Mouse (Mus musculus): ENCODE data around the gene Olfr480. TPM values are rescaled to one million over a fixed set of nuclear protein-coding genes. Genes with fewer than 3 reads are reported as not detected.

Gene Olfr480
- total RNA-seq (2012; rRNA removed): not detected in 2 replicates
- total RNA-seq (2014; rRNA removed): not detected in 2 replicates
- not detected in 2 replicates for polyA plus RNA-seq (2012; ENCODE audit: insufficient read length, low read depth)

DNA sequence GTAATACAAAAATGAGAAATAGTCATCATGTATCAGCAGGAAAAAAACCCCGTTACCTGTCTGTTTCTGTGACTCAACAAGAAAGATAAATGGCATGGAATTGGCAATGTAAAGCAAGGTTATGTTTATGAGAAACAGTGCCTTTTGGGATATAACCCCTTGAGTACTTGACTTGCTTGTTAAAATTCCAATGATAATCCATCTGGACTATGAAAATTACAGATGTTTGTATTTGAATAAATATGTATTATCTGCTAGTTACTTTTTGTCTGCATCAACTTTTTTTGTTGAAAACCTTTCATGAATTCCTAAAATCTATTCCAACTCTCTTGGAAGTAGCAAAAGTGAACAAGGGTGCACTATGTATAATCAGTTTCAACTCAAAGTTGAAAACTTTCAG lies at the start of gene Olfr480:
Gene Olfr480, minus strand, starts transcription at position 101 of the 400 bp plus-strand sequence.
- no peak within 1 kb of the TSS for H3K9ac ChIP-seq (ENCODE audit: insufficient read depth, low read depth)
- H3K9me3 ChIP-seq (replicated peaks; ENCODE audit: low read length): no peaks in the 10 kb centered on the region
- H3K4me1 ChIP-seq (ENCODE audit: control insufficient read depth in 1 of 2, insufficient read depth in 2 of 2): no peaks in the 10 kb centered on the region
- no peak within 1 kb of the TSS for H3K27ac ChIP-seq (ENCODE audit: insufficient read depth, low read depth)
- H3K79me2 ChIP-seq (replicated peaks; ENCODE audit: control insufficient read depth, extremely low read depth, insufficient read depth, poor library complexity, severe bottlenecking): no peaks in the 10 kb centered on the region
- in situ Hi-C loops (cut with MboI; ENCODE audit: low pct_ligation_motif_present, low pct_unique_long_range_greater_than_20kb, low sequenced_read_pairs): no loop called here
- H3K4me2 ChIP-seq (ENCODE audit: insufficient read depth, low read depth, poor library complexity, severe bottlenecking): no peak within 1 kb of the TSS
- no peak for TF ChIP-seq POLR2AphosphoS2 (IDR thresholded peaks at IDR 0.05; ENCODE audit: low read depth, low read length)
- H3K27me3 ChIP-seq (replicated peaks): peaks cover 37% of the 10 kb centered on the region
- dilution Hi-C loops (cut with MboI; ENCODE audit: extremely low pct_ligation_motif_present, extremely low pct_unique_long_range_greater_than_20kb, low sequenced_read_pairs): no loop called here
- DNase-seq (ENCODE audit: extremely low read depth): no peak
- H3K4me3 ChIP-seq (replicated peaks in 1 of 3; ENCODE audit: low read depth in 2 of 3, low read length in 2 of 3, poor library complexity in 1 of 3): no peak within 1 kb of the TSS
- H3K36me3 ChIP-seq (replicated peaks in 1 of 2; ENCODE audit: control insufficient read depth in 1 of 2, insufficient read depth in 1 of 2, low read length in 1 of 2): no peaks in the 10 kb centered on the region

- no peak within 1 kb of the TSS for H3K4me3 ChIP-seq (replicated peaks in 1 of 3; ENCODE audit: low read depth in 2 of 3, low read length in 2 of 3, poor library complexity in 1 of 3)
- dilution Hi-C loops (cut with MboI; ENCODE audit: extremely low pct_ligation_motif_present, extremely low pct_unique_long_range_greater_than_20kb, low sequenced_read_pairs): no loop called here
- in situ Hi-C loops (cut with MboI; ENCODE audit: low pct_ligation_motif_present, low pct_unique_long_range_greater_than_20kb, low sequenced_read_pairs): no loop called here
Measured at GRCm38 (mm10) chr7:108100549-108100948, 33.4 kb upstream of the Olfr480 start, which contains the start of gene Olfr483. TSS of gene Olfr483 (plus strand) at chr7:108100849.

DNA sequence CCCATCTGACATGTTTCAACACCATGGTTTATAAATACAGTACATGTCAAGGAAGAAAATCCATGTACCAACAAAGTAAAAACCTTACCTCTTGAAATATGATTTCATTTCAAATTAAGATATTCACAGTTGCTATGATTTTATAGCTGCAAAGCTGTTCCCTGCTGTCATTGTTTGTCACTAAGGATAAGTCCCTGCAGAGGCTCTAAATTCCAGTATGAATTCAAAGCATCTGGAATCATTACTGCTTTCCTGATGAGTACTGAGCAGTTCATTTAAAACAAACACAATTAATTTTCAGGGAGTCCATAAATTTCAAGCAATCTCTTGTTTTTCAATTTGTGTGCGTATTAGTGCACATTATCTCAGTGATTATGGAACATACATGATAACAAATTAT lies 30.3 kb upstream of the Olfr480 start, which contains the start of gene Olfr482:
Gene Olfr482, minus strand, starts transcription at position 101 of the 400 bp plus-strand sequence.
- H3K36me3 ChIP-seq (replicated peaks in 1 of 2; ENCODE audit: control insufficient read depth in 1 of 2, insufficient read depth in 1 of 2, low read length in 1 of 2): no peaks in the 10 kb centered on the region
- H3K4me2 ChIP-seq (ENCODE audit: insufficient read depth, low read depth, poor library complexity, severe bottlenecking): no peak within 1 kb of the TSS
- in situ Hi-C loops (cut with MboI; ENCODE audit: low pct_ligation_motif_present, low pct_unique_long_range_greater_than_20kb, low sequenced_read_pairs) (no loop called here), dilution Hi-C loops (cut with MboI; ENCODE audit: extremely low pct_ligation_motif_present, extremely low pct_unique_long_range_greater_than_20kb, low sequenced_read_pairs) (no loop called here)
- no peak within 1 kb of the TSS for H3K4me3 ChIP-seq (replicated peaks in 1 of 3; ENCODE audit: low read depth in 2 of 3, low read length in 2 of 3, poor library complexity in 1 of 3)
- no peak within 1 kb of the TSS for H3K27ac ChIP-seq (ENCODE audit: insufficient read depth, low read depth)
- H3K9me3 ChIP-seq (replicated peaks; ENCODE audit: low read length): no peaks in the 10 kb centered on the region
- no peak within 1 kb of the TSS for H3K9ac ChIP-seq (ENCODE audit: insufficient read depth, low read depth)
- DNase-seq (ENCODE audit: extremely low read depth): no peak
- H3K27me3 ChIP-seq (replicated peaks): peaks cover 6% of the 10 kb centered on the region
- H3K79me2 ChIP-seq (replicated peaks; ENCODE audit: control insufficient read depth, extremely low read depth, insufficient read depth, poor library complexity, severe bottlenecking): no peaks in the 10 kb centered on the region
- H3K4me1 ChIP-seq (ENCODE audit: control insufficient read depth in 1 of 2, insufficient read depth in 2 of 2): no peaks in the 10 kb centered on the region
- no peak for TF ChIP-seq SIN3A (IDR thresholded peaks at IDR 0.05; ENCODE audit: low read length)
- TF ChIP-seq ZNF384 (IDR thresholded peaks at IDR 0.05; ENCODE audit: low read depth, low read length): no peak
- TF ChIP-seq ZC3H11A (IDR thresholded peaks at IDR 0.05; ENCODE audit: low read depth, low read length): no peak
- no peak for TF ChIP-seq POLR2AphosphoS2 (IDR thresholded peaks at IDR 0.05; ENCODE audit: low read depth, low read length)
- no peak for TF ChIP-seq E2F4 (IDR thresholded peaks at IDR 0.05; ENCODE audit: insufficient replicate concordance, low read depth, low read length)
- TF ChIP-seq ELF1 (IDR thresholded peaks at IDR 0.05; ENCODE audit: low read depth, low read length): no peak
- no peak for TF ChIP-seq ZMIZ1 (IDR thresholded peaks at IDR 0.05; ENCODE audit: low read depth, low read length)
- TF ChIP-seq RCOR1 (conservative IDR thresholded peaks at IDR 0.05; ENCODE audit: low read depth, low read length): no peak
- TF ChIP-seq MYC (IDR thresholded peaks at IDR 0.05; ENCODE audit: low read depth, low read length): no peak
- no peak for TF ChIP-seq BHLHE40 (IDR thresholded peaks at IDR 0.05; ENCODE audit: low read depth, low read length)
- no peak for TF ChIP-seq MEF2A (IDR thresholded peaks at IDR 0.05; ENCODE audit: borderline replicate concordance, low read depth, low read length)
- no peak for TF ChIP-seq UBTF (IDR thresholded peaks at IDR 0.05; ENCODE audit: low read depth, low read length)
- no peak for TF ChIP-seq JUN (IDR thresholded peaks at IDR 0.05; ENCODE audit: insufficient read depth, low read depth, low read length)
- TF ChIP-seq MAZ (IDR thresholded peaks at IDR 0.05; ENCODE audit: low read depth, low read length): no peak
- TF ChIP-seq CTCF (conservative IDR thresholded peaks at IDR 0.05 in 1 of 2, IDR thresholded peaks at IDR 0.05 in 1 of 2; ENCODE audit: low read depth in 2 of 2, low read length in 2 of 2): no peak
- TF ChIP-seq NELFE (IDR thresholded peaks at IDR 0.05; ENCODE audit: low read depth, low read length): no peak

More at GRCm38 (mm10) chr7:108100549-108100948, 33.4 kb upstream of the Olfr480 start, which contains the start of gene Olfr483:
- Histone ChIP-seq H3K9me3 (replicated peaks; ENCODE audit: low read length) (no peaks in the 10 kb centered on the region), H3K27ac (ENCODE audit: insufficient read depth, low read depth) (no peak within 1 kb of the TSS), H3K4me2 (ENCODE audit: insufficient read depth, low read depth, poor library complexity, severe bottlenecking) (no peak within 1 kb of the TSS), H3K9ac (ENCODE audit: insufficient read depth, low read depth) (no peak within 1 kb of the TSS), H3K36me3 (replicated peaks in 1 of 2; ENCODE audit: control insufficient read depth in 1 of 2, insufficient read depth in 1 of 2, low read length in 1 of 2) (no peaks in the 10 kb centered on the region), H3K79me2 (replicated peaks; ENCODE audit: control insufficient read depth, extremely low read depth, insufficient read depth, poor library complexity, severe bottlenecking) (no peaks in the 10 kb centered on the region), H3K27me3 (replicated peaks) (peaks cover 13% of the 10 kb centered on the region), H3K4me1 (ENCODE audit: control insufficient read depth in 1 of 2, insufficient read depth in 2 of 2) (no peaks in the 10 kb centered on the region)
- DNase-seq (ENCODE audit: extremely low read depth): no peak
- TF ChIP-seq ELF1 (IDR thresholded peaks at IDR 0.05; ENCODE audit: low read depth, low read length): no peak
- no peak for TF ChIP-seq MYC (IDR thresholded peaks at IDR 0.05; ENCODE audit: low read depth, low read length)
- TF ChIP-seq MAX (IDR thresholded peaks at IDR 0.05; ENCODE audit: low read length): no peak
- no peak for TF ChIP-seq RAD21 (IDR thresholded peaks at IDR 0.05; ENCODE audit: low read depth, low read length)
- no peak for TF ChIP-seq NRF1 (IDR thresholded peaks at IDR 0.05; ENCODE audit: low read depth, low read length)
- TF ChIP-seq CTCF (conservative IDR thresholded peaks at IDR 0.05 in 1 of 2, IDR thresholded peaks at IDR 0.05 in 1 of 2; ENCODE audit: low read depth in 2 of 2, low read length in 2 of 2): no peak
- TF ChIP-seq BHLHE40 (IDR thresholded peaks at IDR 0.05; ENCODE audit: low read depth, low read length): no peak
- TF ChIP-seq POLR2A (IDR thresholded peaks at IDR 0.05; ENCODE audit: low read depth, low read length): no peak
- TF ChIP-seq MAFK (IDR thresholded peaks at IDR 0.05; ENCODE audit: insufficient replicate concordance, low read length): no peak
- no peak for TF ChIP-seq MXI1 (IDR thresholded peaks at IDR 0.05; ENCODE audit: low read depth, low read length)
- no peak for TF ChIP-seq EP300 (IDR thresholded peaks at IDR 0.05; ENCODE audit: low read length)
- TF ChIP-seq CHD2 (IDR thresholded peaks at IDR 0.05; ENCODE audit: low read length): no peak
